Mouse (Mus musculus): Measurements from ENCODE around the gene Tuba1a. TPM values are rescaled to one million over a fixed set of nuclear protein-coding genes. Genes with fewer than 3 reads are reported as not detected.

Tuba1a gene
- polyA plus RNA-seq (2016; fragmentation: Nextera tagmentation; extraction: Ambion mirVana): 1,314 and 1,328 TPM in 2 replicates

GRCm38 (mm10) chr15:98953401-98954356 lies at the start of gene Tuba1a, which contains the start of gene Gm49450:
Gene Tuba1a (minus strand): TSS chr15:98953703.
Gene Gm49450 (minus strand): TSS chr15:98953551.
- Histone ChIP-seq H3K4me3 (replicated peaks) (peak within 1 kb of the TSS; percentile 83), H3K9ac (replicated peaks) (peak within 1 kb of the TSS; percentile 96), H3K4me2 (peak within 1 kb of the TSS; percentile 81), H3K9me3 (no peaks in the 10 kb centered on the region), H3K27ac (peak within 1 kb of the TSS; percentile 99), H3K36me3 (peaks cover 16% of the 10 kb centered on the region), H3K4me1 (replicated peaks) (peaks cover 20% of the 10 kb centered on the region), H3K27me3 (no peaks in the 10 kb centered on the region)
- 6% methylated on average over 28 of the region's 28 CpGs for WGBS
- peak; percentile 99 for ATAC-seq (ENCODE audit: insufficient number of reproducible peaks, insufficient read depth, low FRiP score, low TSS enrichment, low read depth)

DNA sequence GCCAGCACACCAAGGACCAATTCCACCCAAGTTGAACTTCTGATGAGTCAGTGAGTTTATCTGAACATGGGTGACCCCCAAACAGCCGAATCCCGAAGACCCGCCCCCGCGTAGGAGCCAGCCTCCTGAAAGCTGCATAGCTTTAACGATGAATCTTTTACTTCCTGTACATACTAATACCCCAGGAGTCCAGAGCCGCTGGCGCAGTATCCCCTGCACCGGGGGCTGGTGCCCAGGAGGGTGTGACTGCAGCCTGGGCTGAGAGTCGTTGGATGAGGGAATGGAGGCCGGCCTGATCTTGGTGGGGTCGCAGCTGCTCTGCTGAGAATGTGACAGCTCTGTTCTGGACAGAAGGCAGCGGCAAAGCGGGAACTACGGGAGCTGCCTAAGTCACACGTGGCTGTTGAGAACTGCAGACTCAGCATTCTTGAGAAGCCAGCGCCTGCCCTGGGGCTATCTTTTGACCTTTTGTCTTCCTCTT lies 48.0 kb upstream of the Tuba1a start:
- Histone ChIP-seq H3K4me1 (replicated peaks) (peaks cover 11% of the 10 kb centered on the region), H3K36me3 (no peaks in the 10 kb centered on the region), H3K27me3 (peaks cover 6% of the 10 kb centered on the region), H3K27ac (peak overlapping the region; percentile 62), H3K4me2 (peak overlapping the region; percentile 55), H3K4me3 (replicated peaks) (peak overlapping the region; percentile 22), H3K9ac (replicated peaks) (no peak overlapping the region; the same call in 1 of the 2 replicates), H3K9me3 (peaks cover 11% of the 10 kb centered on the region; the same call in 1 of the 2 replicates)
- WGBS: 21% methylated on average over 17 of the region's 17 CpGs
- peak; percentile 53 for ATAC-seq (ENCODE audit: insufficient number of reproducible peaks, insufficient read depth, low FRiP score, low TSS enrichment, low read depth)

- peaks cover 11% of the 10 kb centered on the region for H3K4me1 ChIP-seq (replicated peaks)
- 45% methylated on average over 14 of the region's 14 CpGs for WGBS
- H3K4me3 ChIP-seq (replicated peaks): peak overlapping the region; percentile 22; the same call in 1 of the 2 replicates
- H3K4me2 ChIP-seq: peak overlapping the region; percentile 55
- H3K27me3 ChIP-seq: peaks cover 6% of the 10 kb centered on the region
- no peaks in the 10 kb centered on the region for H3K36me3 ChIP-seq
- peaks cover 11% of the 10 kb centered on the region; the same call in 1 of the 2 replicates for H3K9me3 ChIP-seq
- no peak overlapping the region for H3K9ac ChIP-seq (replicated peaks)
- peak overlapping the region; percentile 62 for H3K27ac ChIP-seq
- ATAC-seq (ENCODE audit: insufficient number of reproducible peaks, insufficient read depth, low FRiP score, low TSS enrichment, low read depth): no peak
These were observed 47.2 kb upstream of the Tuba1a start for GRCm38 (mm10) chr15:99000535-99001283.

- Histone ChIP-seq H3K27ac (no peak overlapping the region), H3K27me3 (peaks cover 6% of the 10 kb centered on the region), H3K36me3 (no peaks in the 10 kb centered on the region), H3K4me2 (no peak overlapping the region), H3K9me3 (peaks cover 2% of the 10 kb centered on the region; the same call in 1 of the 2 replicates), H3K4me3 (replicated peaks) (no peak overlapping the region), H3K4me1 (replicated peaks) (peaks cover 11% of the 10 kb centered on the region), H3K9ac (replicated peaks) (no peak overlapping the region)
- 59% methylated on average over 6 of the region's 6 CpGs for WGBS
- no peak for ATAC-seq (ENCODE audit: insufficient number of reproducible peaks, insufficient read depth, low FRiP score, low TSS enrichment, low read depth)
These were observed 45.3 kb upstream of the Tuba1a start for GRCm38 (mm10) chr15:98998775-98999157.

GRCm38 (mm10) chr15:98997938-98998774 lies 44.7 kb upstream of the Tuba1a start:
- Histone ChIP-seq H3K4me2 (no peak overlapping the region), H3K27ac (no peak overlapping the region), H3K27me3 (peaks cover 6% of the 10 kb centered on the region), H3K4me3 (replicated peaks) (no peak overlapping the region), H3K9ac (replicated peaks) (0 out of 2 replicates have a peak overlapping the region, but pooled peaks have one; percentile 1), H3K36me3 (no peaks in the 10 kb centered on the region), H3K9me3 (no peaks in the 10 kb centered on the region), H3K4me1 (replicated peaks) (peaks cover 14% of the 10 kb centered on the region)
- 76% methylated on average over 13 of the region's 13 CpGs for WGBS
- no peak for ATAC-seq (ENCODE audit: insufficient number of reproducible peaks, insufficient read depth, low FRiP score, low TSS enrichment, low read depth)

- Histone ChIP-seq H3K9ac (replicated peaks) (no peak overlapping the region), H3K27ac (no peak overlapping the region), H3K9me3 (no peaks in the 10 kb centered on the region), H3K27me3 (no peaks in the 10 kb centered on the region), H3K4me1 (replicated peaks) (peaks cover 24% of the 10 kb centered on the region), H3K4me2 (no peak overlapping the region), H3K4me3 (replicated peaks) (no peak overlapping the region), H3K36me3 (no peaks in the 10 kb centered on the region)
- ATAC-seq (ENCODE audit: insufficient number of reproducible peaks, insufficient read depth, low FRiP score, low TSS enrichment, low read depth): no peak
- WGBS: 80% methylated on average over 7 of the region's 7 CpGs
These were observed 43.3 kb upstream of the Tuba1a start for GRCm38 (mm10) chr15:98996840-98997239.

DNA sequence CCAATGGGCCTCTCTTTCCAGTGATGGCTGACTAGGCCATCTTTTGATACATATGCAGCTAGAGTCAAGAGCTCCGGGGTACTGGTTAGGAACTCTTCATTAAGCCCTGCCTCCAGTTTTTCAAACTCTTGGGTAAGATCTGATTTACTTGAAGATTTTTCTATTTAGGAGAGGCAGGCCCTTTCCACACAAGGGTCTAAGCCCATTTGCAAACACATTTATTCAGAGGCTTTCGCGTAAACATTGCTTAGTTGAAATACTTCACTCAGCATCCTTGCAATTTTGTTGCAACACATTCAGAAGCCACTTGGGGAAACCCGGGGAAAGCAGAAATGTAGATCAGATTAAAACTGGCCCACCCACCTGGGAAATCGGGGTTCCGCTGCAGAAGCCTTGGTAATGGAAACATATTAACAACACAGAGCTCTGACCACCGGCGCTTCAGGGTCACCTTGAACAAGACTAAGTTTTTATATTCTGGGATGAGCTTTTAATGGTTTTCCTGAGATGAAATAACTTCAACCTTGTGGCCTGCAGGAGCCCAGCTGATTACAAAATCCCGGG lies 41.5 kb upstream of the Tuba1a start:
- Histone ChIP-seq H3K4me1 (replicated peaks) (peaks cover 30% of the 10 kb centered on the region), H3K27me3 (no peaks in the 10 kb centered on the region), H3K9ac (replicated peaks) (no peak overlapping the region), H3K4me2 (no peak overlapping the region), H3K4me3 (replicated peaks) (no peak overlapping the region), H3K9me3 (no peaks in the 10 kb centered on the region), H3K36me3 (no peaks in the 10 kb centered on the region), H3K27ac (no peak overlapping the region)
- ATAC-seq (ENCODE audit: insufficient number of reproducible peaks, insufficient read depth, low FRiP score, low TSS enrichment, low read depth): no peak
- WGBS: 86% methylated on average over 9 of the region's 9 CpGs

- no peaks in the 10 kb centered on the region for H3K9me3 ChIP-seq
- no peak for ATAC-seq (ENCODE audit: insufficient number of reproducible peaks, insufficient read depth, low FRiP score, low TSS enrichment, low read depth)
- H3K4me1 ChIP-seq (replicated peaks): peaks cover 36% of the 10 kb centered on the region
- no peak overlapping the region for H3K9ac ChIP-seq (replicated peaks)
- no peaks in the 10 kb centered on the region for H3K36me3 ChIP-seq
- peak overlapping the region; percentile 67; the same call in 1 of the 2 replicates for H3K4me2 ChIP-seq
- WGBS: under 1% methylated on average over 11 of the region's 11 CpGs
- no peak overlapping the region for H3K27ac ChIP-seq
- H3K27me3 ChIP-seq: no peaks in the 10 kb centered on the region
- no peak overlapping the region for H3K4me3 ChIP-seq (replicated peaks)
These were observed 40.4 kb upstream of the Tuba1a start for GRCm38 (mm10) chr15:98993865-98994264.

GRCm38 (mm10) chr15:98993093-98993793 lies 39.7 kb upstream of the Tuba1a start:
- H3K4me1 ChIP-seq (replicated peaks): peaks cover 42% of the 10 kb centered on the region
- H3K4me3 ChIP-seq (replicated peaks): peak overlapping the region; percentile 42
- no peaks in the 10 kb centered on the region for H3K27me3 ChIP-seq
- H3K36me3 ChIP-seq: no peaks in the 10 kb centered on the region
- H3K9ac ChIP-seq (replicated peaks): peak overlapping the region; percentile 58
- peak overlapping the region; percentile 90 for H3K27ac ChIP-seq
- WGBS: 6% methylated on average over 35 of the region's 35 CpGs
- no peaks in the 10 kb centered on the region for H3K9me3 ChIP-seq
- peak overlapping the region; percentile 67 for H3K4me2 ChIP-seq
- ATAC-seq (ENCODE audit: insufficient number of reproducible peaks, insufficient read depth, low FRiP score, low TSS enrichment, low read depth): peak; percentile 81
